Mouse (Mus musculus) kidney, adult 2 months (tissue): ENCODE measurements around the gene Ctc1. TPM values are rescaled to one million over a fixed set of nuclear protein-coding genes. Genes with fewer than 3 reads are reported as not detected.

ENCODE experiments used
- DNase-seq: peaks from one replicate; pipeline ENCODE4 v3.0.0; 2021
- H3K27ac ChIP-seq: fragments of 200-500 bp; 2 replicates; pipeline ENCODE4 v1.5.1; 2012; ENCODE audit warnings: low read depth, low read length, control low read depth, inconsistent platforms; ENCODE audit not compliant: insufficient read depth
- H3K27me3 ChIP-seq: fragments of 200-500 bp; replicated peaks from 2 replicates; pipeline ENCODE4 v1.6.1; 2012; ENCODE audit warnings: mild to moderate bottlenecking, moderate library complexity, low read length, inconsistent platforms; ENCODE audit not compliant: control insufficient read depth, insufficient read depth
- H3K36me3 ChIP-seq: fragments of 200-500 bp; 2 replicates; pipeline ENCODE4 v1.6.1; 2012; ENCODE audit warnings: mild to moderate bottlenecking, moderate library complexity, low read length, inconsistent platforms; ENCODE audit not compliant: control insufficient read depth, insufficient read depth
- H3K4me1 ChIP-seq: fragments of 200-500 bp; 2 replicates; pipeline ENCODE4 v1.6.1; 2011; ENCODE audit warnings: low read length; ENCODE audit not compliant: control insufficient read depth, insufficient read depth
- H3K4me3 ChIP-seq: fragments of 200-500 bp; 2 replicates; pipeline ENCODE4 v1.5.1; 2011; ENCODE audit warnings: mild to moderate bottlenecking, low read depth, low read length, control low read depth; ENCODE audit not compliant: insufficient read depth
- CTCF ChIP-seq: fragments of 200-500 bp; conservative IDR thresholded peaks from 2 replicates; pipeline ENCODE4 v1.5.1; 2011; ENCODE audit warnings: low read depth, mild to moderate bottlenecking, control low read depth, low read length, moderate library complexity, mixed read lengths; ENCODE audit not compliant: insufficient read depth, insufficient read length
- POLR2A ChIP-seq: fragments of 200-500 bp; IDR thresholded peaks from one replicate; pipeline ENCODE4 v1.6.1; 2011; ENCODE audit warnings: low read depth, low read length, control low read depth
- WGBS: fragments of 180-500 bp; shearing (Covaris S2); methylation state at CpG from one replicate; pipeline ENCODE4 v1.1.7; 2018; 5-methylcytosine and 5-hydroxymethylcytosine counted together
- polyA plus RNA-seq: library from polyadenylated mRNA; depleted of rRNA; stranded (reverse); fragments of >200 nt; gene quantifications from 2 replicates; pipeline ENCODE4 v1.2.3, GENCODE M21; 2012

The Ctc1 gene
- polyA plus RNA-seq, 1 experiment: 30.1 TPM

DNA sequence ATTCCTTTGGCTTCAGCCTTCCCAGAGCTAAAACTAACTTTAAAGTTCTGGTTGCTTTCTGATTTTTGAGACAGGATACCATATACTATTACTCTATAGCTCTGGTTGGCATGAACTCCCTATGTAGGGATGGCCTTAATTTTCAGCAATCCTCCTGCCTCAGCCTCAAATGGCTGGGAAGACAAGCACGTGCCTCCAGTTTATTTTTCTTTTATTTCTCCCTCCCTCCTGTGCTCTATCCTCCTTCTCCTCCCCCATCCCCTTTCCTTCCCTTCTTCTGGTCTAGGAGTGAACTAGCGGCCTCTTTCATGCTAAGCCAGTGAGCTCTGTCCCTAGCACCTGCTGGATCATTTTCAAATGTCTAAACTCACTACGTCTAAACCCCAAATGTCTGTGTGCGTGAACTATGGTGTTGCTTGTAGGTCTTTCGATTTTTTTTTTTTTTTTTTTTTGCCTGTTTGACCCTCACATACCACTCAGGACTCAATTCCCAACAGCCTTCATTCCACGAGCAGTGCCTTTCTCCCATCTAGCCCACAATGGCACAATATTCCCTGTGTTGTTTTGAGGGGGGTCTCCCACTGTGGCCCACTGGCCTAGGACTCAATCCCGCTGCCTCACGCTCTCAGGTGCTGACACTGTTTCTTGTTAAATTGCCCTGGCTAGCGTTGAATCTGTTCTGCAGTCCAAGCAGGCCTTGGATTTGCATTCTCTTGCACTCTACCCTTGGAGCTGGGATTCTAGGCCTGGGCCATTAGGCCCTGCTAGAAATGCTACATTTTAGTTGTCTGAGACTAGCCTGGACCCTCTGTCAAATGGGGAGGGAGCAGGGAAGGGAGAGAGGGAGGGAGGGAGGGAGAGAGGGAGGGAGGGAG is 48.8 kb downstream of the Ctc1 start:
- H3K27ac ChIP-seq: no peak overlapping the region
- peaks cover 25% of the 10 kb centered on the region for H3K4me1 ChIP-seq
- DNase-seq: no peak
- TF ChIP-seq CTCF (no peak), POLR2A (no peak)
- WGBS: 72% methylated on average over 9 of the region's 9 CpGs
- no peaks in the 10 kb centered on the region for H3K36me3 ChIP-seq
- no peaks in the 10 kb centered on the region for H3K27me3 ChIP-seq
- H3K4me3 ChIP-seq: peak overlapping the region; percentile 74

DNA sequence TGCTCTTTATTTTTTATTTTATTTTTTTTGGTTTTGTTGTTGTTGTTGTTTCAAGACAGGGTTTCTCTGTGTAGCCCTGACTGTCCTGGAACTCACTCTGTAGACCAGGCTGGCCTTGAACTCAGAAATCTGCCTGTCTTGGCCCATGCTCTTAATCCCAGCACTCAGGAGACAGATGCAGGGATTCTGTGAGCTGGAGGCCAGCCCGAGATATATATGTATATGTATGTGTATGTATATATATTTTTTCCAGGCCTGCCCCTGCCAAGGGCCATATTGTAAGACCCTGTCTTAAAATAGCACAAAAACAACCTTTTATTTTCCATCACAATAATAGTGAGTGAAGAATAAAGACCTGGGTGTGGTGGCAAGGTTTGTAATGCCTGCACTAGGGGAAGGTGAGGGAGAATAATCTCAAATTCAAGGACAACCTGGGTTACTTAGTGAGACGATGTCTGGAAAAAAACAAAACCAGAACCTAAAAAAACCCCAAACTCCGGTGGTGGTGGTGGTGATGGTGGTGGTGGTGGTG is 49.7 kb downstream of the Ctc1 start:
- peaks cover 25% of the 10 kb centered on the region for H3K4me1 ChIP-seq
- 81% methylated on average over 3 of the region's 3 CpGs for WGBS
- TF ChIP-seq POLR2A (no peak), CTCF (no peak)

DNA sequence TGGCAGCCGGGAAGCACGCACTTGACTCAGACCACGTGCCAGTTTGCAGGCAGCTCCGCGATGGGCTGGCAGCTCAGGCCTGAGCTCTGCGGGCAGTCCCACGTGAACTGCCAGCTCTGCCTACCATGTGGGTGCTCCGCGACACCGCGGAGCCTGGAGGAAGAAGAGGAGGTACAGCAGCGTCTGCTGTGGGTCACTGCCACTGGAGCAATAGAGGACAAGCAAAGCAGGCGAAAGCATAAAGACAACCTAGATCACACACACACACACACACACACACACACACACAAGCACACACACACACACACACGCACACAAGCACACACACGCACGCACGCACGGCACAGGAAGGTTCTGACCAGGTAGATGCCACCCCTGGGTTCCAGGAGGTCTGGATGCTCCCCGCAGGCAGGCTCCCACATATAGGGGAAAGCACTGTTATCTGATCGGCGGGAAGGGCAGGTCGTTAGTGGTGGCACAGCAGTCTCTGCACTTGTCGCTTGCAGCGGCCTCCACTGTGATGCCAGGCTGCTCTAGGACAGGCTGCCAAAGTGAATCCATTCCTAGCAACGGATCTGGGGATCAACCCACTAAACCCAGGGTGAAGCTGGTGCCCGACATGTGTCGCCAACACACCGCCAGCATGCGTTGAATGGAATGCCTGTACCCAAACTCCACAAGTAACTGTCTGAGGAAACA is 50.6 kb downstream of the Ctc1 start:
- Histone ChIP-seq H3K36me3 (no peaks in the 10 kb centered on the region), H3K4me1 (peaks cover 24% of the 10 kb centered on the region), H3K27me3 (no peaks in the 10 kb centered on the region), H3K4me3 (peak overlapping the region; percentile 6), H3K27ac (no peak overlapping the region)
- 7% methylated on average over 29 of the region's 29 CpGs for WGBS
- DNase-seq: no peak
- no peak for TF ChIP-seq CTCF

More for the DNA sequence above, 49.7 kb downstream of the Ctc1 start:
- Histone ChIP-seq H3K36me3 (no peaks in the 10 kb centered on the region), H3K4me3 (no peak overlapping the region), H3K27ac (no peak overlapping the region), H3K27me3 (no peaks in the 10 kb centered on the region)
- DNase-seq: no peak

DNA sequence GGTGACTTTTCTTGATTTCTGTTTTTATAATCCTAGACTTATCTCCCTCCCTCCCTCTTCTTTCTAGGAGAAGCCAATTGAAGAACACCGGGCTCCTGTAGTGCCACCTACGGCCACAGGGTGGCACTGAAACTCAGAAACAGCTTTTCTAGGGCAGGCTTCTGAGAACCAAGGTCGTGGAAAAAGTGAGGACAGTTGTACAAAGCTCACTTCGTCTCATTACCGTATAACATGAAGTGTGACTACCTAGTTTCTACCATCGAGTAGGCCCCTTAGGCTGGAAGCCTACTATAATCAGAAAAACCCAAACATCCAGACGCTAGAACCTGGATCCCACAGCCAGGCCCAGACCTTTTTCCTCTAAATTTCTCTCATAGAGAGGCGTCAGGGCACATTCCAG is 51.2 kb downstream of the Ctc1 start:
- no peak for TF ChIP-seq POLR2A
- TF ChIP-seq CTCF: peak; percentile 89
- Histone ChIP-seq H3K4me3 (no peak overlapping the region), H3K27me3 (no peaks in the 10 kb centered on the region), H3K4me1 (peaks cover 26% of the 10 kb centered on the region; the same call in 1 of the 2 replicates), H3K36me3 (no peaks in the 10 kb centered on the region), H3K27ac (0 out of 2 replicates have a peak overlapping the region, but pooled peaks have one; percentile 48)
- WGBS: 6% methylated on average over 8 of the region's 8 CpGs
- DNase-seq: peak; percentile 95

DNA sequence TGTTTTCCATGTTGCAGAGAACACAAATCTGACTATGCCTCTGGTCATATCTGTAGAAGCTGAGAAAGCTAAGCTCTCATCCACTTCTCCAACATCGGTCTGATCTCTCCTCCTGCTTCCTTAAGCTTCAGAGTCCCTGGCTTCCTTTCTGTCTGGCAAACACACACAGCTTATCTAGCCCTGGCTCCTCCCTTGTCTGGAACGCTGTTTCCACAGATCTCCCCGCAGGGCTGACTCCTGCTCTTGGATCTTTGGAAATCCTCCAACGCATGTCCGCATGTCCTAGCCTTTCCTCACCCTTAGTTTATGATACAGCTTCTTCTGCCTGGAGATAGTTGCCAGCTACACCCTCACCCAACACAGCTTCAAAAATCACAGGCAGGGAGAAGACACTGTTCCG is 51.9 kb downstream of the Ctc1 start:
- H3K27ac ChIP-seq: no peak overlapping the region
- H3K36me3 ChIP-seq: no peaks in the 10 kb centered on the region
- WGBS: 56% methylated on average over 6 of the region's 6 CpGs
- H3K4me1 ChIP-seq: peaks cover 28% of the 10 kb centered on the region; the same call in 1 of the 2 replicates
- TF ChIP-seq CTCF: no peak
- no peak for DNase-seq
- no peaks in the 10 kb centered on the region for H3K27me3 ChIP-seq
- no peak overlapping the region for H3K4me3 ChIP-seq

DNA sequence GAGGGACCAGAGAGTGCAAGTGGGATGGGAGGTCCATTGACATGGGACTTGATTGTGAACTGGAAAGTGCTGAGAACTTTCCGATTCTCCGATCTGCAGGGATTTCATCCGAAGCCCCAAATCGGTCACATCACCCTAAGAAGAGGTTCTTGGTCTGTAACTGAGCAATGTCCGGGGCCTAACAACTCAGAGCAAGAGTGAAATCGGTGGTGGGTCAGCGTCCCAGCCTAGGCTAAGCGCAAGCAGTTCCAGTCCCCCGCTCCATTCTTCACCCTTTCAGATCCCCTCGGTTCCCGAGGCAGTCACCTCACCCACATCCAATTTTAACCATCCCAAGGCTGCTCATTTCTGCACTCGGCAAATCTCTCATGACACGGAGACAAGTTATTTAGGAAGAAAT is 54.4 kb downstream of the Ctc1 start:
- TF ChIP-seq CTCF (no peak), POLR2A (no peak)
- DNase-seq: no peak
- H3K27me3 ChIP-seq: no peaks in the 10 kb centered on the region
- peaks cover 24% of the 10 kb centered on the region; the same call in 1 of the 2 replicates for H3K4me1 ChIP-seq
- no peaks in the 10 kb centered on the region for H3K36me3 ChIP-seq
- H3K4me3 ChIP-seq: peak overlapping the region; percentile 95
- 2% methylated on average over 13 of the region's 13 CpGs for WGBS
- peak overlapping the region; percentile 71 for H3K27ac ChIP-seq
